Mouse (Mus musculus) fat pad, adult 2 months (tissue): ENCODE data around the gene Spata25.
"Not testable (repeated sequence)": the region's sequence is repeated elsewhere in the genome, so short reads cannot be mapped to it uniquely, and the experiment has no call there.

Source experiments
- DNase-seq: peaks from one replicate; pipeline ENCODE4 v3.0.0-alpha.2; 2011; ENCODE audit warnings: low read depth, low spot score; ENCODE audit errors: extremely low read depth

Spata25 gene

DNA sequence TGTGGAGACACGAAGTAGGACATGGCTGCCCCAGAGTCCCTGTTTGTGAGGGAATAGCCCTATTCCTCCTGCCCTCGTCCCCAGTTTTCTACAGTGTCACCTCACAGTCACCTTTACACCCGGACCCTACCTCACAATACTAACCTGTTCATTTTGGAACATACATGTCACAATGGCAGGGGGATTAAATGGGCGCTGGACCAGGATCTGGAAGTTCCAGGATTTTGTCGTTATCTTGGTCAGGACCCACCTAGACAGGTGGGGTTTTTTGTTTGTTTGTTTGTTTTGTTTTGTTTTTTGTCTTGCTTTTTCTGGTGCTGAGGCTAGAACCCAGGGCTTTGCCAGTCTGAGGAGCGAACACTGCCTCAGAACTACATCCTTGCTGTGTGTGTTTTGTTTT, at the start of gene Spata25:
Gene Spata25, minus strand, starts transcription at position 101 of the 400 bp plus-strand sequence.
- DNase-seq = no peak

DNA sequence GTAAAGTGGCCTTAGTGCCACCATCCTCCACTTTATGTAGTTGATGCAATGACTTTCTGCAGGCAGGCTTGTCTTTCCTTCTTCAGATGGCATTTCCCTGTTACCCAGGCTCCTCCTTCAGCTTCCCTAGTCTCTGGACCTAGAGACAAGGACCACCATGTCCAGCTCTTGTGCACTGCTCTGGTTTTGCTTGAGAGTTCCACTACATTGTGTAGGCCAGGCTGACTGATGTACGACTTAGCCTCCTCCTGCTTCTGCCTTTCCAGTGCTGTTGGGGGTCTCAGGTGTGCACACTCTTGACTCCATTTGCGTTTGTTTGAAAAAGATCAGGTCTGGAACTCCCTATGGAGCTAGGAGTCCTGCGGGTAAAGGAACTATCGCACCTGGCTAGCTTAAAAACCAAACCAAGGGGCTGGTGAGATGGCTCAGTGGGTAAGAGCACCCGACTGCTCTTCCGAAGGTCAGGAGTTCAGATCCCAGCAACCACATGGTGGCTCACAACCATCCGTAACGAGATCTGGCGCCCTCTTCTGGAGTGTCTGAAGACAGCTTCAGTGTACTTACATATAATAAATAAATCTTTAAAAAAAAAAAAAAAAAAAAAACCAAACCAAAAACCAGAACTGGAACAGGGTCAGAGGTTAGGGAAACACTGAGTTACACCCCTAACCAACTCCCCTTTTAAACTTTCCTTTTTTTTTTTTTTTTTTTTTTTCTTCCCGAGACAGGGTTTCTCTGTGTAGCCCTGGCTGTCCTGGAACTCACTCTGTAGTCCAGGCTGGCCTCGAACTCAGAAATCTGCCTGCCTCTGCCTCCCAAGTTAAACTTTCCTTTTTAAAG, 49.3 kb upstream of the Spata25 start:
- DNase-seq = not testable (repeated sequence)

- not testable (repeated sequence) for DNase-seq
These were observed 47.3 kb upstream of the Spata25 start for GRCm38 (mm10) chr2:164875648-164876047.

GRCm38 (mm10) chr2:164874239-164874769, 46.0 kb upstream of the Spata25 start:
- no peak for DNase-seq

DNA sequence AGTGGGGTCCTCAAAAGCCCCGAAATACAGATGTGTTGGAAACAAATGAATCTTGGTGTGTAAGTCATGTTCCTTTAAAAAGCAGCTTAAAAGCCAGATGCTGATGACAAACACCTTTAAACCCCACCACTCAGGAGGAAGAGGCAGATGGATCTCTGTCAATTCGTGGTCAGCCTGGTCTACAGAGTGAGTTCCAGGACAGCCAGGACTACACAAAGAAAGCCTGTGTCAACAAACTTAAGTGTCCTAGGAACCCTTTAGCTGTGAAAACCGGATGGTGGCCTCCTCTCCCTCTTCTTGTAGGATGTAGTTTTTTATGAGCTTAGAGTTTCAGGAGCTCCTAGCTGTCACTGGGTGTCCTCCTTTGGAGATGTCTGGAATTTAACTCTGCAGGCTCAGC, 45.3 kb upstream of the Spata25 start:
- DNase-seq = no peak

GRCm38 (mm10) chr2:164871602-164872303, 43.4 kb upstream of the Spata25 start:
- DNase-seq = no peak

GRCm38 (mm10) chr2:164868491-164868890, 40.2 kb upstream of the Spata25 start:
- DNase-seq = no peak

GRCm38 (mm10) chr2:164867566-164867965, 39.2 kb upstream of the Spata25 start:
- no peak for DNase-seq

DNA sequence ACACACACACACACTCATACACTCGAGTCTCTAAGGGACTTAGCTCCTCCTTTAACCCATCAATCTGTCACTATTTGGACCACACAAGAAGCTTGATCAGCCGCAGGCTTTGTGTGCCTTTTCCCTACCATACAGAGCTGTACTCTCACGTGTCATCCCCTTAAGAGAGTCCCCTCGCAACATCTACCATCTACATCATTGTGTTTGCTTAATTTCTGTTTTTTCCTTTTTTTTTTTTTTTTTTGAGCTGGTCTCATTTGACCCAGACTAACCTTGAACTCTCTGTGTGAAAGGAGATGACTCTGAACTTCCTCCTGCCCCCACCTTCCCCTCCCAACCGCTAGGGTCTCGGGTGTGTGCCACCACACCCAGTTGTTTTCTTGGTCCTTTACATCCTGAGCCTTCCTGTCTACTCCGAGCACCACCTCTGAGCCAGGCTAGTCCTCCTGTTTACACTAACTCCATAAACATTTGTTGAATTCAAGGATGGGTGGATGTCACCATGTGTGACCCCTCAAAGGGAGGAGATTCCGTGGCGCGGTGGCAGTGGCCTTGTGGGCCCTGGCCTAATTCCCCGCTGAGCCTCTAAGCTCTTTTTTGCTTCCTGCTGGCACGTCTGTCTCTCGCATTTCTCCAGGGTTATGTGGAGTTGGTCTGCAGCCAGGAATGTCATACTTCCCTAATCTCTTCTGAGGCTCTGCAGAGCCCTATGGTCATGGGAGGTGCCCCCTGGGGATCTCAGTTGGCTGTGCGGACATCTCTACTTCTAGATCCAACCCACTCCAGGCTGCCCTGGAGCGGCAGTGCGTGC, 38.6 kb upstream of the Spata25 start:
- DNase-seq = no peak

DNA sequence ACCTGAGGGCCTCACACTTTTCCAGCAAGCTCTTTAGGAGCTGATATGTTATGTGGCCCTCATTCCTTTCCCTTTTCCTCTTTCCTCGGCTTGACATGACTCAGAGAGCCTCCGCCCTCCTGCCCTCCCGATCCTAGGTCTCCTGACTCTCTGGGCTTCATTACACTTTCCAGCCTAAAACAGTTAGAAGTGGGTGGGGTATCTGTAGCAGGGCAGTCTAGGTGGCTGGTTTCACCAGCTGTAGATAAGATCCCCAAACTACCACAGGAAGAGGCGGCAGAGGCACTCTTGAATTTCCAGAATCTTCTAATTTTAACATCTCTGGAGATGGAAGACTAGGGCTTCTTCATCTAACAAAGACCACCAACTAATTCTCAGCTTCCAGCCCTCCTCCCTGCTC, 36.3 kb upstream of the Spata25 start:
- no peak for DNase-seq

DNA sequence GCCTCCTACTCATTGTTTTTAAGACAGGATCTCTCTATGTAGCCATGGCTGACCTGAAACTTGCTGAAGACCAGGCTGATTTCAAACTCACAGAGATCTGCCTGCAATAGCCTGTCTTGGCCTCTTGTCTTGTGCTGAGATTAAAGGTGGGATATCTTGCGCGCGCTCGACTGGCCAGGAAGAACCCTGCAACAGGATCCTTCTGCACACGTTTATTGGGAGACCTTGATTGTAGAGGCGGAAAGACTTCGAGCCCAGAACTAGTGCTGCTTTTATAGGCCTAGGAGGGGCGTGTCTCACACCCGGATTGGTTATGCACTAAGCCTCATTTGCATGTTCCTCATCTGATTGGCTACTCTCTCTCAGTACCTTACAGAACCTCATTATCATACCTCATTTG, 35.1 kb upstream of the Spata25 start:
- not testable (repeated sequence) for DNase-seq

GRCm38 (mm10) chr2:164862179-164862861, 34.0 kb upstream of the Spata25 start:
- DNase-seq = no peak

GRCm38 (mm10) chr2:164861094-164861493, 32.8 kb upstream of the Spata25 start:
- DNase-seq = no peak

DNA sequence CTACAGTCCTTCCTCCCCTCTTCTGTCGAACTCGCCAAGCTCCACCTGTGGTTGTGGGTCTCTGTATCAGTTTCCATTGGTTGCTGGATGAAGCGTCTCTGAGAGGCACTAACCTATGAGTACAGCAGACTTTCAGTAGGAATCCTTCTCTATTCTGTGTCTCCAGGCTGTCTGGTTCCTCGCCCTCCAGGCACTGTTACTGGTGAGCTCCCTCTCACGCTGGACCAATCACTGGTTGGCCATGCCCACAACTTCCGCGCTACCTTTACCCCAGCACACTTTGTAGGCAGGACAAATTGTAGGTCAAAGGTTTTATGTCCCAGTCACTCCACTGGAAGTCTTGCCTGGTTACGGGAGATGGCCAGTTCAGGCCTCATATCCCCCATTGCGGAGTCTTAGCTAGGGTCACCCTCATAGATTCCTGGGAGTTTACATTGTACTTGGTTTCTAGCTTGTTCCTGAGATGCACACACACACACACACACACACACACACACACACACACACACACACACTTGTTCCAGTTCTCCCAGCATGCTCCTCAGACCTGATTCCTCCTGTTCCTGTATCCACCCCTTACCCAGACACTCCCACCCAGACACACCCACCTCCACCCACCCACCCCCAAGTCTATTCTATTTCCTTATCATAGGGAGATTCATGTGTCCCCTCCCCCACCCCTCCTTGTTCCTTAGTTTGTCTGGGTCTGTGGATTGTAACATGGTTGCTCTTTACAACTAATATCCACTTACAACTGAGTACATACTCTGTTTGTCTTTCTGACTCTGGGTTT, 31.5 kb upstream of the Spata25 start:
- no peak for DNase-seq

- no peak for DNase-seq
These were observed 30.8 kb upstream of the Spata25 start for GRCm38 (mm10) chr2:164859155-164859554.

DNA sequence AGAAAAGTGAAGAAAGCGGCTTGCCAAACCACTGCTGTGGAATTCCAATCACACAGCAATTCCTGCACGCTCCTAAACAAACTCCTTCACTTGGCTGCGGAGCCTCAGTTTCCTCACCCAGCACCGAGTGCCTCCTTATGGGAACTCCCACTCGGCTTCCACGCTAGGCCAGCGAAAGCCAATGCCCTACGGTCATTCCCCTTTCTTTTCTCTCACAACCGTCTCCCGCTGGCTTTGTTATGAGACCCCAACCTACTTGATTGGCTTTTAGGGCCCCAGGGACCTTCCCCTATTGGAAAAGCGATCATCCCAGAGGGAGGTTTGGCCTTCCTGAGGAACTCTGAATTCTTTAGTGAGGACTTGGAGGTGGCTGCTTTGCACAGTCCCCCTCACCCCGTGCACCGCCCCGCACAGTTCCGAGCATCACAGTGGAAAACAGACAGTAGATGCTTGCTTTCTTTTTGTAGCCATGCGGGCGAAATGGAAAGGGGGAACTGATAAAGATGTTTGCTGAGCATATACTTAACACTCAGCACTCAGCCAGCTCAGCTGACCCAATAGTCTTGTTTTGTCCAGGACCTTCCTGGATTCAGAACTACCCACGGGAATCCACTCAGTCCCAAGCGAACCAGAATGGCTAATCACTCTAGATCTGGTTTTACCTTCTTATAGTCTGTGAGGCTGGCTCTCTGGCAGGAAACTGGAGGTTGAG, 29.7 kb upstream of the Spata25 start:
- DNase-seq = no peak

- DNase-seq = no peak
These were observed 28.9 kb upstream of the Spata25 start, which contains the start of gene Pltp for GRCm38 (mm10) chr2:164857101-164857821. Gene Pltp, minus strand, starts transcription at chr2:164857711.

GRCm38 (mm10) chr2:164856309-164857100, 28.2 kb upstream of the Spata25 start:
- no peak for DNase-seq
